Mouse (Mus musculus) heart, adult 2 months (tissue): ENCODE data around the gene Fam83e.

Source experiments
- CTCF ChIP-seq: fragments of 200-600 bp; IDR thresholded peaks from 2 replicates; pipeline ENCODE4 v1.8.1; 2022; ENCODE audit warnings: antibody characterized with exemption, mild to moderate bottlenecking, moderate library complexity
- EP300 ChIP-seq: fragments of 200-500 bp; IDR thresholded peaks from 2 replicates; pipeline ENCODE4 v1.6.1; 2011; ENCODE audit warnings: low read depth, low read length, control low read depth; ENCODE audit not compliant: insufficient read depth
- POLR2A ChIP-seq: fragments of 200-500 bp; IDR thresholded peaks from 2 replicates; pipeline ENCODE4 v1.6.1; 2011; ENCODE audit warnings: mild to moderate bottlenecking, low read depth, low read length, control low read depth; ENCODE audit not compliant: insufficient read depth

DNA sequence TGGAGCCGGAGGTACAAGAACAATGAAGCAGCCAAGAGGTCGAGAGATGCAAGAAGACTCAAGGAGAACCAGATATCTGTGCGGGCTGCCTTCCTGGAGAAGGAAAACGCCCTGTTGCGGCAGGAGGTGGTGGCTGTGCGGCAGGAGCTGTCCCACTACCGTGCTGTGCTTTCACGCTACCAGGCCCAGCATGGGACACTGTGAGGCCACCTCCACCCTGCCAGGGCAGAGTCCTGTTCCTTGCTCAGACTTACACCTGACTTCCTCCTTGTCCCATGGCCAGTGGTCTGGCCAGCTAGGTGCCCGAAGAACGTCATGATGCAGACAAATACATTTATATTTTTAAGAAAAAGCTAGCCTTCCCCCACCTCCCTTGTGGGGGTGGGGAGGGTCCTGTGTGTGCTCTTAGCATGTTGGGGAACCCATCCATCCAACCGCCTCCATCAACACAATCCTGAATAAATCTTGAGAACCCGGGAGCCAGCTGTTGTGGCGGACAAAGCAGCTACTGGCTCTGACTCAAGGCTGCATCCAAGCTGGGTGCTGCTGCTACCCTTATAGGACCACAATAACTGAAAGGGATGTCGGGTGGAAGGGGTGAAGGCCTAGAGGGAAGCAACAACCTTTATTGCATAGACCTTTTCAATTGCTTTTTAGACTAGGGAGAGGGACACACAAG, 11.2 kb upstream of the Fam83e start:
- TF ChIP-seq CTCF (no peak), POLR2A (no peak; the same call in 1 of the 2 replicates), EP300 (no peak)
